Mouse (Mus musculus) stomach, embryonic 16.5 days (tissue): ENCODE measurements around the gene Cd37. TPM values are rescaled to one million over a fixed set of nuclear protein-coding genes. Genes with fewer than 3 reads are reported as not detected.
A peak's percentile ranks its signal among the peaks of the same experiment; 100 is the strongest.

Experiments used
- ATAC-seq: fragments of 200-750 bp; cut with Nextera tagmentation; 2 replicates; pipeline ENCODE4 v1.8.0; 2017; ENCODE audit warnings: moderate number of reproducible peaks, moderate TSS enrichment; ENCODE audit not compliant: insufficient read depth, low FRiP score
- H3K27ac ChIP-seq: fragments of 300-500 bp; sonication (generic); 2 replicates; pipeline ENCODE4 v1.5.1; 2014; ENCODE audit warnings: low read length
- H3K27me3 ChIP-seq: fragments of 300-500 bp; sonication (generic); 2 replicates; pipeline ENCODE4 v1.6.1; 2014; ENCODE audit warnings: low read length, control low read depth, mixed read lengths; ENCODE audit not compliant: control insufficient read depth, insufficient read depth
- H3K36me3 ChIP-seq: fragments of 300-500 bp; sonication (generic); 2 replicates; pipeline ENCODE4 v1.6.1; 2014; ENCODE audit warnings: low read length; ENCODE audit not compliant: control insufficient read depth, insufficient read depth
- H3K4me1 ChIP-seq: fragments of 300-500 bp; sonication (generic); 2 replicates; pipeline ENCODE4 v1.6.1; 2014; ENCODE audit warnings: low read length, control low read depth, mixed read lengths; ENCODE audit not compliant: control insufficient read depth, insufficient read depth
- H3K4me2 ChIP-seq: fragments of 300-500 bp; sonication (generic); 2 replicates; pipeline ENCODE4 v1.6.1; 2014; ENCODE audit warnings: low read depth, low read length, mixed read lengths
- H3K4me3 ChIP-seq: fragments of 300-500 bp; sonication (generic); replicated peaks from 2 replicates; pipeline ENCODE4 v1.5.1; 2014; ENCODE audit warnings: mild to moderate bottlenecking, low read length
- H3K9ac ChIP-seq: fragments of 300-500 bp; sonication (generic); 2 replicates; pipeline ENCODE4 v1.6.1; 2014; ENCODE audit warnings: low read length
- H3K9me3 ChIP-seq: fragments of 300-500 bp; sonication (generic); replicated peaks from 2 replicates; pipeline ENCODE4 v1.6.1; 2016; ENCODE audit warnings: low read length, control low read depth; ENCODE audit not compliant: control insufficient read depth
- WGBS: fragments of 180-500 bp; shearing (Covaris S2); extraction: QIAGEN DNeasy Blood & Tissue Kit; methylation state at CpG from one replicate; pipeline ENCODE4 v1.1.7; 2014; 5-methylcytosine and 5-hydroxymethylcytosine counted together
- polyA plus RNA-seq: library from polyadenylated mRNA; unstranded; fragments of >200 nt; fragmentation: Nextera tagmentation; extraction: Ambion mirVana; gene quantifications from 2 replicates; pipeline ENCODE4 v1.2.1, GENCODE M21; 2015

Cd37 gene
- polyA plus RNA-seq: 2.7 and 5.0 TPM in 2 replicates

- no peak within 1 kb of the TSS for H3K4me2 ChIP-seq
- H3K9me3 ChIP-seq: no peaks in the 10 kb centered on the region
- WGBS: 41% methylated on average over 20 of the region's 20 CpGs
- H3K36me3 ChIP-seq: no peaks in the 10 kb centered on the region
- peaks cover 22% of the 10 kb centered on the region for H3K4me1 ChIP-seq
- H3K27ac ChIP-seq: peak within 1 kb of the TSS; percentile 26; the same call in 1 of the 2 replicates
- H3K27me3 ChIP-seq: peaks cover 13% of the 10 kb centered on the region
- ATAC-seq: no peak
- no peak within 1 kb of the TSS for H3K9ac ChIP-seq
- H3K4me3 ChIP-seq: no peak within 1 kb of the TSS
These were observed at the start of gene Cd37 for GRCm38 (mm10) chr7:45238723-45239496. TSS of gene Cd37 (minus strand) at chr7:45239115.

- Histone ChIP-seq H3K9me3 (no peaks in the 10 kb centered on the region), H3K4me2 (no peak overlapping the region), H3K27me3 (no peaks in the 10 kb centered on the region), H3K9ac (no peak overlapping the region), H3K4me1 (no peaks in the 10 kb centered on the region), H3K36me3 (no peaks in the 10 kb centered on the region), H3K4me3 (no peak overlapping the region), H3K27ac (no peak overlapping the region)
- no peak for ATAC-seq
- WGBS: 73% methylated on average over 13 of the region's 13 CpGs
These were observed 47.6 kb upstream of the Cd37 start for GRCm38 (mm10) chr7:45286486-45286885.

GRCm38 (mm10) chr7:45277136-45277760 is 38.3 kb upstream of the Cd37 start, which contains the start of gene Slc6a21:
TSS of gene Slc6a21 (plus strand) at chr7:45277513.
- Histone ChIP-seq H3K27me3 (no peaks in the 10 kb centered on the region), H3K36me3 (no peaks in the 10 kb centered on the region), H3K9me3 (no peaks in the 10 kb centered on the region), H3K9ac (peak within 1 kb of the TSS; percentile 64), H3K4me2 (peak within 1 kb of the TSS; percentile 70), H3K4me1 (no peaks in the 10 kb centered on the region), H3K27ac (no peak within 1 kb of the TSS), H3K4me3 (peak within 1 kb of the TSS; percentile 50)
- 6% methylated on average over 44 of the region's 44 CpGs for WGBS
- ATAC-seq: peak; percentile 61; the same call in 1 of the 2 replicates

- Histone ChIP-seq H3K9me3 (no peaks in the 10 kb centered on the region), H3K27me3 (no peaks in the 10 kb centered on the region), H3K36me3 (no peaks in the 10 kb centered on the region), H3K9ac (no peak overlapping the region), H3K27ac (no peak overlapping the region), H3K4me2 (no peak overlapping the region), H3K4me1 (no peaks in the 10 kb centered on the region), H3K4me3 (no peak overlapping the region)
- ATAC-seq: no peak
- WGBS: 83% methylated on average over 8 of the region's 8 CpGs
These were observed 34.8 kb upstream of the Cd37 start for GRCm38 (mm10) chr7:45273672-45274071.

GRCm38 (mm10) chr7:45272786-45273412 is 34.0 kb upstream of the Cd37 start:
- no peaks in the 10 kb centered on the region for H3K9me3 ChIP-seq
- no peaks in the 10 kb centered on the region for H3K36me3 ChIP-seq
- no peak overlapping the region for H3K4me3 ChIP-seq
- H3K27me3 ChIP-seq: no peaks in the 10 kb centered on the region
- H3K9ac ChIP-seq: no peak overlapping the region
- no peak overlapping the region for H3K4me2 ChIP-seq
- no peak overlapping the region for H3K27ac ChIP-seq
- ATAC-seq: no peak
- no peaks in the 10 kb centered on the region for H3K4me1 ChIP-seq
- 47% methylated on average over 10 of the region's 10 CpGs for WGBS

GRCm38 (mm10) chr7:45265518-45265917 is 26.6 kb upstream of the Cd37 start:
- H3K9me3 ChIP-seq: no peaks in the 10 kb centered on the region
- no peak overlapping the region for H3K27ac ChIP-seq
- ATAC-seq: no peak
- H3K4me3 ChIP-seq: no peak overlapping the region
- no peaks in the 10 kb centered on the region for H3K27me3 ChIP-seq
- H3K9ac ChIP-seq: no peak overlapping the region
- H3K4me2 ChIP-seq: no peak overlapping the region
- H3K4me1 ChIP-seq: no peaks in the 10 kb centered on the region
- no peaks in the 10 kb centered on the region for H3K36me3 ChIP-seq
- WGBS: 80% methylated on average over 1 of the region's 1 CpGs

- H3K9ac ChIP-seq: no peak overlapping the region
- no peak overlapping the region for H3K4me3 ChIP-seq
- no peak overlapping the region for H3K4me2 ChIP-seq
- ATAC-seq: no peak
- no peaks in the 10 kb centered on the region for H3K36me3 ChIP-seq
- no peaks in the 10 kb centered on the region for H3K27me3 ChIP-seq
- no peak overlapping the region for H3K27ac ChIP-seq
- H3K4me1 ChIP-seq: no peaks in the 10 kb centered on the region
- no peaks in the 10 kb centered on the region for H3K9me3 ChIP-seq
- 66% methylated on average over 3 of the region's 3 CpGs for WGBS
These were observed 25.4 kb upstream of the Cd37 start for GRCm38 (mm10) chr7:45264348-45264747.

GRCm38 (mm10) chr7:45263006-45263607 is 24.2 kb upstream of the Cd37 start:
- H3K4me2 ChIP-seq: no peak overlapping the region
- H3K4me1 ChIP-seq: no peaks in the 10 kb centered on the region
- H3K36me3 ChIP-seq: no peaks in the 10 kb centered on the region
- H3K9ac ChIP-seq: no peak overlapping the region
- 54% methylated on average over 7 of the region's 7 CpGs for WGBS
- H3K4me3 ChIP-seq: no peak overlapping the region
- no peaks in the 10 kb centered on the region for H3K27me3 ChIP-seq
- no peaks in the 10 kb centered on the region for H3K9me3 ChIP-seq
- no peak overlapping the region for H3K27ac ChIP-seq
- no peak for ATAC-seq

GRCm38 (mm10) chr7:45262266-45262665 is 23.4 kb upstream of the Cd37 start:
- Histone ChIP-seq H3K9me3 (no peaks in the 10 kb centered on the region), H3K36me3 (no peaks in the 10 kb centered on the region), H3K9ac (no peak overlapping the region), H3K27ac (no peak overlapping the region), H3K4me3 (no peak overlapping the region), H3K4me1 (no peaks in the 10 kb centered on the region), H3K27me3 (no peaks in the 10 kb centered on the region), H3K4me2 (no peak overlapping the region)
- no peak for ATAC-seq
- WGBS: 36% methylated on average over 7 of the region's 7 CpGs
